Mouse (Mus musculus) kidney, postnatal 14 days (tissue): ENCODE results near the gene Mast4.

ENCODE experiments used
- DNase-seq: peaks from one replicate; pipeline ENCODE4 v3.0.0; 2022; ENCODE audit warnings: mixed read lengths

Gene Mast4

GRCm38 (mm10) chr13:103195847-103196246 is 138.4 kb downstream of the Mast4 start:
- DNase-seq = no peak

GRCm38 (mm10) chr13:103183566-103183965 is 150.7 kb downstream of the Mast4 start:
- DNase-seq = no peak

- no peak for DNase-seq
Measured at GRCm38 (mm10) chr13:103181836-103182235, 152.5 kb downstream of the Mast4 start.

- peak; percentile 43 for DNase-seq
Measured at GRCm38 (mm10) chr13:103176871-103177270, 157.4 kb downstream of the Mast4 start.

GRCm38 (mm10) chr13:103174431-103174830 is 159.9 kb downstream of the Mast4 start:
- no peak for DNase-seq

GRCm38 (mm10) chr13:103173545-103174182 is 160.6 kb downstream of the Mast4 start:
- DNase-seq = peak; percentile 84

GRCm38 (mm10) chr13:103151944-103152343 is 182.4 kb downstream of the Mast4 start:
- no peak for DNase-seq

GRCm38 (mm10) chr13:103151171-103151570 is 183.1 kb downstream of the Mast4 start:
- no peak for DNase-seq

GRCm38 (mm10) chr13:103150671-103151070 is 183.6 kb downstream of the Mast4 start:
- DNase-seq = no peak

- no peak for DNase-seq
Measured at GRCm38 (mm10) chr13:103149415-103149814, 184.9 kb downstream of the Mast4 start.

GRCm38 (mm10) chr13:103144343-103144742 is 190.0 kb downstream of the Mast4 start:
- no peak for DNase-seq

GRCm38 (mm10) chr13:103141304-103141703 is 193.0 kb downstream of the Mast4 start:
- DNase-seq = no peak

- no peak for DNase-seq
Measured at GRCm38 (mm10) chr13:103140051-103140450, 194.2 kb downstream of the Mast4 start.

GRCm38 (mm10) chr13:103138298-103138697 is 196.0 kb downstream of the Mast4 start:
- DNase-seq = no peak

GRCm38 (mm10) chr13:103135224-103135883 is 198.9 kb downstream of the Mast4 start:
- no peak for DNase-seq

GRCm38 (mm10) chr13:103131781-103132180 is 202.5 kb downstream of the Mast4 start:
- no peak for DNase-seq

GRCm38 (mm10) chr13:103129130-103129797 is 205.0 kb downstream of the Mast4 start:
- DNase-seq = no peak

- peak; percentile 38 for DNase-seq
Measured at GRCm38 (mm10) chr13:103128729-103129128, 205.6 kb downstream of the Mast4 start.

GRCm38 (mm10) chr13:103127594-103127993 is 206.7 kb downstream of the Mast4 start:
- no peak for DNase-seq

GRCm38 (mm10) chr13:103123716-103124115 is 210.6 kb downstream of the Mast4 start:
- DNase-seq = no peak

- DNase-seq = no peak
Measured at GRCm38 (mm10) chr13:103121796-103122792, 212.2 kb downstream of the Mast4 start.

- DNase-seq = peak; percentile 49
Measured at GRCm38 (mm10) chr13:103120669-103121131, 213.6 kb downstream of the Mast4 start.

- DNase-seq = no peak
Measured at GRCm38 (mm10) chr13:103119728-103120127, 214.6 kb downstream of the Mast4 start.
